Mouse (Mus musculus) lung, embryonic 14.5 days (tissue): Measurements from ENCODE around the gene Cyp2w1. TPM values are rescaled to one million over a fixed set of nuclear protein-coding genes. Genes with fewer than 3 reads are reported as not detected.
A peak's percentile ranks its signal among the peaks of the same experiment; 100 is the strongest.

Experiments used
- ATAC-seq: fragments of 200-750 bp; cut with Nextera tagmentation; 2 replicates; pipeline ENCODE4 v1.8.0; 2017; ENCODE audit warnings: mild to moderate bottlenecking, moderate TSS enrichment, moderate library complexity; ENCODE audit not compliant: insufficient read depth
- DNase-seq: peaks from one replicate; pipeline ENCODE4 v3.0.0-alpha.2; 2015
- H3K27ac ChIP-seq: fragments of 300-500 bp; sonication (generic); 2 replicates; pipeline ENCODE4 v1.5.1; 2014; ENCODE audit warnings: low read depth, mild to moderate bottlenecking, moderate library complexity
- H3K27me3 ChIP-seq: fragments of 300-500 bp; sonication (generic); 2 replicates; pipeline ENCODE4 v1.6.1; 2014; ENCODE audit warnings: low read length, control low read depth; ENCODE audit not compliant: insufficient read depth
- H3K36me3 ChIP-seq: fragments of 300-500 bp; sonication (generic); 2 replicates; pipeline ENCODE4 v1.6.1; 2014; ENCODE audit warnings: control low read depth; ENCODE audit not compliant: insufficient read depth
- H3K4me1 ChIP-seq: fragments of 300-500 bp; sonication (generic); 2 replicates; pipeline ENCODE4 v1.6.1; 2014; ENCODE audit warnings: antibody characterized with exemption, control low read depth; ENCODE audit not compliant: insufficient read depth
- H3K4me2 ChIP-seq: fragments of 300-500 bp; sonication (generic); 2 replicates; pipeline ENCODE4 v1.6.1; 2014; ENCODE audit warnings: mild to moderate bottlenecking
- H3K4me3 ChIP-seq: fragments of 300-500 bp; sonication (generic); 2 replicates; pipeline ENCODE4 v1.5.1; 2014; ENCODE audit warnings: low read depth, low read length
- H3K9ac ChIP-seq: fragments of 300-500 bp; sonication (generic); 2 replicates; pipeline ENCODE4 v1.6.1; 2014
- H3K9me3 ChIP-seq: fragments of 300-500 bp; sonication (generic); 2 replicates; pipeline ENCODE4 v1.6.1; 2016; ENCODE audit warnings: low read depth, low read length, control low read depth
- CTCF ChIP-seq: IDR thresholded peaks from 2 replicates; pipeline ENCODE4 v1.5.1; 2016; ENCODE audit warnings: antibody characterized with exemption, low read depth
- WGBS: fragments of 180-500 bp; shearing (Covaris S2); extraction: QIAGEN DNeasy Blood & Tissue Kit; methylation state at CpG from one replicate; pipeline ENCODE4 v1.1.7; 2014; 5-methylcytosine and 5-hydroxymethylcytosine counted together
- polyA plus RNA-seq: library from polyadenylated mRNA; unstranded; fragments of >200 nt; fragmentation: Nextera tagmentation; extraction: Ambion mirVana; gene quantifications from 2 replicates; pipeline ENCODE4 v1.2.1, GENCODE M21; 2014

Cyp2w1 gene
- polyA plus RNA-seq, 1 experiment from 2014 or later: not detected

GRCm38 (mm10) chr5:139370336-139370735, 17.9 kb downstream of the Cyp2w1 start:
- Histone ChIP-seq H3K4me3 (no peak overlapping the region), H3K4me1 (peaks cover 12% of the 10 kb centered on the region), H3K4me2 (peak overlapping the region; percentile 95; the same call in 1 of the 2 replicates), H3K27ac (no peak overlapping the region), H3K9me3 (no peaks in the 10 kb centered on the region), H3K9ac (no peak overlapping the region), H3K27me3 (no peaks in the 10 kb centered on the region), H3K36me3 (no peaks in the 10 kb centered on the region)
- TF ChIP-seq CTCF: no peak
- no peak for ATAC-seq
- DNase-seq: no peak
- 83% methylated on average over 6 of the region's 6 CpGs for WGBS

GRCm38 (mm10) chr5:139371118-139371517, 18.7 kb downstream of the Cyp2w1 start:
- Histone ChIP-seq H3K9ac (peak overlapping the region; percentile 95), H3K36me3 (no peaks in the 10 kb centered on the region), H3K4me3 (peak overlapping the region; percentile 68), H3K9me3 (no peaks in the 10 kb centered on the region), H3K4me2 (peak overlapping the region; percentile 95), H3K4me1 (peaks cover 11% of the 10 kb centered on the region), H3K27ac (peak overlapping the region; percentile 83; the same call in 1 of the 2 replicates), H3K27me3 (no peaks in the 10 kb centered on the region)
- DNase-seq (no peak), ATAC-seq (no peak)
- TF ChIP-seq CTCF: no peak
- WGBS: 57% methylated on average over 5 of the region's 5 CpGs

GRCm38 (mm10) chr5:139371631-139372401, 19.4 kb downstream of the Cyp2w1 start:
- no peak for TF ChIP-seq CTCF
- Histone ChIP-seq H3K4me3 (peak overlapping the region; percentile 68), H3K4me1 (peaks cover 12% of the 10 kb centered on the region), H3K27me3 (no peaks in the 10 kb centered on the region), H3K4me2 (peak overlapping the region; percentile 95), H3K9me3 (no peaks in the 10 kb centered on the region), H3K36me3 (no peaks in the 10 kb centered on the region), H3K27ac (peak overlapping the region; percentile 83), H3K9ac (peak overlapping the region; percentile 95)
- DNase-seq (peak; percentile 97), ATAC-seq (peak; percentile 97)
- 2% methylated on average over 39 of the region's 39 CpGs for WGBS

GRCm38 (mm10) chr5:139373126-139373525, 20.7 kb downstream of the Cyp2w1 start:
- 83% methylated on average over 3 of the region's 3 CpGs for WGBS
- ATAC-seq: no peak
- H3K27ac ChIP-seq: no peak overlapping the region
- H3K9ac ChIP-seq: no peak overlapping the region
- no peaks in the 10 kb centered on the region for H3K9me3 ChIP-seq
- no peak overlapping the region for H3K4me3 ChIP-seq
- H3K27me3 ChIP-seq: no peaks in the 10 kb centered on the region
- H3K4me2 ChIP-seq: no peak overlapping the region
- H3K36me3 ChIP-seq: no peaks in the 10 kb centered on the region
- no peak for TF ChIP-seq CTCF
- no peak for DNase-seq
- peaks cover 25% of the 10 kb centered on the region for H3K4me1 ChIP-seq

- ATAC-seq (no peak), DNase-seq (no peak)
- Histone ChIP-seq H3K4me1 (peaks cover 32% of the 10 kb centered on the region), H3K27ac (no peak overlapping the region), H3K4me2 (no peak overlapping the region), H3K27me3 (no peaks in the 10 kb centered on the region), H3K9ac (no peak overlapping the region), H3K9me3 (no peaks in the 10 kb centered on the region), H3K4me3 (no peak overlapping the region), H3K36me3 (no peaks in the 10 kb centered on the region)
- whole genome bisulfite sequencing: 83% methylated on average over 6 of the region's 6 CpGs
- TF ChIP-seq CTCF: no peak
Observed at GRCm38 (mm10) chr5:139373889-139374444, 21.6 kb downstream of the Cyp2w1 start.

- H3K27me3 ChIP-seq: no peaks in the 10 kb centered on the region
- no peak for ATAC-seq
- no peak for TF ChIP-seq CTCF
- H3K4me3 ChIP-seq: no peak overlapping the region
- no peaks in the 10 kb centered on the region for H3K36me3 ChIP-seq
- H3K27ac ChIP-seq: no peak overlapping the region
- no peak overlapping the region for H3K9ac ChIP-seq
- no peak overlapping the region for H3K4me2 ChIP-seq
- 85% methylated on average over 2 of the region's 2 CpGs for WGBS
- DNase-seq: no peak
- peaks cover 40% of the 10 kb centered on the region for H3K4me1 ChIP-seq
- H3K9me3 ChIP-seq: no peaks in the 10 kb centered on the region
Observed at GRCm38 (mm10) chr5:139374841-139375240, 22.4 kb downstream of the Cyp2w1 start.

- no peak for ATAC-seq
- 34% methylated on average over 18 of the region's 18 CpGs for WGBS
Observed at GRCm38 (mm10) chr5:139377468-139378270, 25.3 kb downstream of the Cyp2w1 start, which contains the start of gene Gpr146. Gene Gpr146, plus strand, starts transcription at chr5:139377697.

More at GRCm38 (mm10) chr5:139377468-139378270, 25.3 kb downstream of the Cyp2w1 start, which contains the start of gene Gpr146:
- TF ChIP-seq CTCF: no peak
- H3K4me2 ChIP-seq: peak within 1 kb of the TSS; percentile 90
- peak; percentile 77 for DNase-seq
- H3K9ac ChIP-seq: peak within 1 kb of the TSS; percentile 20; the same call in 1 of the 2 replicates
- H3K27me3 ChIP-seq: no peaks in the 10 kb centered on the region
- H3K9me3 ChIP-seq: no peaks in the 10 kb centered on the region
- H3K4me3 ChIP-seq: no peak within 1 kb of the TSS
- peaks cover 40% of the 10 kb centered on the region for H3K4me1 ChIP-seq
- H3K27ac ChIP-seq: peak within 1 kb of the TSS; percentile 85
- H3K36me3 ChIP-seq: no peaks in the 10 kb centered on the region
